Mouse (Mus musculus) ES-Bruce4 (cell line): ENCODE results near the gene Ttc13. TPM values are rescaled to one million over a fixed set of nuclear protein-coding genes. Genes with fewer than 3 reads are reported as not detected.

Experiments
- H3K27ac ChIP-seq: 2 replicates; pipeline ENCODE4 v1.5.1; 2012; ENCODE audit warnings: low read length, inconsistent platforms; ENCODE audit not compliant: insufficient read depth
- H3K27me3 ChIP-seq: 2 replicates; pipeline ENCODE4 v1.6.1; 2012; ENCODE audit warnings: mild to moderate bottlenecking, low read length, inconsistent platforms; ENCODE audit not compliant: control insufficient read depth, poor library complexity, insufficient read depth, severe bottlenecking
- H3K36me3 ChIP-seq: 2 replicates; pipeline ENCODE4 v1.6.1; 2012; ENCODE audit warnings: inconsistent platforms, mild to moderate bottlenecking, low read length, moderate library complexity; ENCODE audit not compliant: control insufficient read depth, poor library complexity, insufficient read depth, severe bottlenecking
- H3K4me1 ChIP-seq: one replicate; pipeline ENCODE4 v1.8.1; 2011; ENCODE audit warnings: low read length; ENCODE audit not compliant: control insufficient read depth, insufficient read depth
- H3K4me3 ChIP-seq: 2 replicates; pipeline ENCODE4 v1.5.1; 2011; ENCODE audit warnings: low read depth, mild to moderate bottlenecking, low read length
- H3K9ac ChIP-seq: 2 replicates; pipeline ENCODE4 v1.6.1; 2012; ENCODE audit warnings: low read depth, mild to moderate bottlenecking, inconsistent platforms; ENCODE audit not compliant: poor library complexity, severe bottlenecking
- H3K9me3 ChIP-seq: replicated peaks from 2 replicates; pipeline ENCODE4 v1.6.1; 2012; ENCODE audit warnings: mild to moderate bottlenecking, low read length, inconsistent platforms; ENCODE audit not compliant: control insufficient read depth, poor library complexity, insufficient read depth, severe bottlenecking
- CTCF ChIP-seq: IDR thresholded peaks from one replicate; pipeline ENCODE4 v1.8.1; 2011; ENCODE audit warnings: low read depth, low read length
- EP300 ChIP-seq: IDR thresholded peaks from 2 replicates; pipeline ENCODE4 v1.6.1; 2011; ENCODE audit warnings: low read depth, low read length; ENCODE audit not compliant: insufficient read depth
- POLR2A ChIP-seq: IDR thresholded peaks from one replicate; pipeline ENCODE4 v1.8.1; 2011; ENCODE audit warnings: low read length; ENCODE audit not compliant: insufficient read depth
- polyA plus RNA-seq: library from polyadenylated mRNA; stranded (reverse); fragments of >200 nt; gene quantifications from 2 replicates; pipeline ENCODE4 v1.2.4, GENCODE M21; 2011; ENCODE audit warnings: low read depth; ENCODE audit not compliant: missing spikeins, insufficient read depth, insufficient read length

Ttc13 gene
- polyA plus RNA-seq, 1 experiment: 57.1 TPM

- TF ChIP-seq EP300: no peak
- no peak for TF ChIP-seq POLR2A
- no peak for TF ChIP-seq CTCF
- Histone ChIP-seq H3K9ac (no peak overlapping the region), H3K27ac (no peak overlapping the region), H3K4me1 (no peaks in the 10 kb centered on the region), H3K4me3 (no peak overlapping the region), H3K9me3 (no peaks in the 10 kb centered on the region), H3K36me3 (no peaks in the 10 kb centered on the region), H3K27me3 (no peaks in the 10 kb centered on the region)
These were observed 49.4 kb downstream of the Ttc13 start for GRCm38 (mm10) chr8:124672345-124672744.

DNA sequence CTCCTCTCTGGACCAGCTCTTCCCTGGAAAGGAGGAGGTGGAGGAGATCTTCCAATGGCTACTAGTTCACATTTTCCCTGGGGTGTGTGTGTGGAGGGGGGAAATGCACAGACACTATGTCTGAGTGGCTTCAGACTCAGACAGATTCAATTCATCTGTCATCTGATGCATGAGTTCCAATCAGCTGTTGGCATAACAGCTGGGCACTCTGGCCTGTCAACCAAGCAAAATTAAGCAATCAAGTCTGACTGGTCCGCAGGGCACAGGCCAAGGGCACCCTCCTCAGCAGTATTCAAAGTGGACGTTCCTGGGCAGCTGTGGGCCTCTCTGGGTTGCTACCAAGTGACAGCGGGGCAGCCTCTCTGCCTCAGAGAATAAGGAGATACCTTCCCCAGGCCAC, 53.0 kb downstream of the Ttc13 start:
- Histone ChIP-seq H3K4me3 (no peak overlapping the region), H3K9ac (no peak overlapping the region), H3K27ac (no peak overlapping the region), H3K36me3 (no peaks in the 10 kb centered on the region), H3K27me3 (no peaks in the 10 kb centered on the region), H3K9me3 (no peaks in the 10 kb centered on the region), H3K4me1 (no peaks in the 10 kb centered on the region)
- no peak for TF ChIP-seq CTCF

DNA sequence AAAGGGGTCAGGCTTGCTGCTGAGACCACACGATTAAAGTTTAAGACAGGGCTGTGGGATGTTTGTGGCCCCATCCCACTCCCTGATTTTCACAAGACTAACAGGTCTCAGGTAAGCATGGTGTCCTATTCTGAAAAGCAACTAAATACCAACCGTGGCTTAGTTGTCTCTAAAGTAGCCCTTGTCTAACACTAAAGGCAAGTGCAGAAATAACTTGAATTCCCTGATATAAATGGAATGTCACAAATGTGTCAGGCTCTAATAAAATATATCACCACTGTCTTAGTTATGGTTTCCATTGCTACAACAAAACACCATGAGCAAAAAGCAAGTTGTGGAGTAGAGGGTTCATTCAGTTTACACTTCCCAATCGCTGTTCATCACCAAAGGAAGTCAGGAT, 57.4 kb downstream of the Ttc13 start:
- Histone ChIP-seq H3K27me3 (no peaks in the 10 kb centered on the region), H3K36me3 (no peaks in the 10 kb centered on the region), H3K4me1 (no peaks in the 10 kb centered on the region), H3K9me3 (no peaks in the 10 kb centered on the region), H3K27ac (no peak overlapping the region), H3K4me3 (no peak overlapping the region), H3K9ac (no peak overlapping the region)
- no peak for TF ChIP-seq POLR2A
- no peak for TF ChIP-seq CTCF
- TF ChIP-seq EP300: no peak

DNA sequence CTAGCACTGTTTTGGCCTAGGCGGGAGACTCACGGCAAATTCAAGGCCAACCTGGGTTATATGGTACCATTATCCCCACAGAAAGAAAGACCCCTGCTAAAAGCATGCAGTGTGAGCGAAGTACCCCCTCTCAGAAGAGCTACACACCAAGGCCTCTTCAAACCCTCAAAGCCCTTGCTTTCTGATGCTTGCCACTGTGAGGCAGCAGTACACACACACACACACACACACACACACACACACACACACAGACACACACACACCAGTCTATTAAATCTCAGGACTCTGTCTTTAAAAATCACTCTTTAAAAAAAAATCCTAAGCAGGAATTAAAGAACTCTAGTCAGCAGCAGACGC, 57.9 kb downstream of the Ttc13 start:
- H3K9ac ChIP-seq: peak overlapping the region; percentile 80
- H3K4me1 ChIP-seq: no peaks in the 10 kb centered on the region
- no peaks in the 10 kb centered on the region for H3K9me3 ChIP-seq
- peak overlapping the region; percentile 66 for H3K4me3 ChIP-seq
- no peak overlapping the region for H3K27ac ChIP-seq
- no peaks in the 10 kb centered on the region for H3K27me3 ChIP-seq
- TF ChIP-seq EP300: no peak
- no peak for TF ChIP-seq POLR2A
- no peak for TF ChIP-seq CTCF
- H3K36me3 ChIP-seq: no peaks in the 10 kb centered on the region

- Histone ChIP-seq H3K9ac (peak within 1 kb of the TSS; percentile 80), H3K4me3 (peak within 1 kb of the TSS; percentile 72), H3K27ac (no peak within 1 kb of the TSS), H3K36me3 (no peaks in the 10 kb centered on the region), H3K4me1 (no peaks in the 10 kb centered on the region), H3K27me3 (no peaks in the 10 kb centered on the region), H3K9me3 (no peaks in the 10 kb centered on the region)
- TF ChIP-seq POLR2A (peak; percentile 30), CTCF (no peak), EP300 (no peak)
These were observed 58.5 kb downstream of the Ttc13 start, which contains the start of gene 2310022B05Rik for GRCm38 (mm10) chr8:124663112-124663873. TSS of gene 2310022B05Rik (minus strand) at chr8:124663369.

DNA sequence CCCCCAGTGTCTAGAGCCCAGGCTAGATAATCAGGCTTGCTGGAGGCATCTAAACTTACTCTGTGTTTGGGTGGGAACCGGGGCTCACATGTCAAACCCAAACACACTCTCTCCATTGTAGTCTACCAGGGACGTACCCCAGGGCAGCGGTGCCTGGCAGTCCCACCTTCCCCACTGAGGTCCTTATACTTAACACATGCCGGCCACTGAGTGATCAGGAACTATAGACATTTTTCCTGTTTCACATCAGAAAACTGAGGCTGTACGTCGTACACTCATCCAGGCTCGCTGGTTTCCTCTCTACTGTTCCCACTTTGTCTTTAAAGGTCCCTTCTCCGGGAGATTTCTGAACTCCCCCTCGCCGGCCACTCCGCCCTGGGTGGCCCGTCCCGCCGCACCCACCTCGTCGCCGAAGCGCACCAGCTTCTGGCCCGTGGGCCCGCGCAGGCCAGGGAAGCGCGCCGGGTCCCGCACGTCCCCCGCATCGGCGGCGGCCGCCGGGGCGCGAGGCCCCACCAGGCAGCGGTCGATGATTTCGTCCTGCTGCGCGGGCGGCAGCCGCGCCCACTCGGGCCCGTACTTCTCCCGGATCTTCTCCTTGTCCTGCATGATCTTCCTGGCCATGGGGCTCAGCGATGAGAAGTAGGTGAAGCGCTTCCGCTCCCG, 59.2 kb downstream of the Ttc13 start:
- Histone ChIP-seq H3K9ac (peak overlapping the region; percentile 80), H3K4me1 (no peaks in the 10 kb centered on the region), H3K9me3 (no peaks in the 10 kb centered on the region), H3K4me3 (peak overlapping the region; percentile 72), H3K27ac (no peak overlapping the region), H3K27me3 (no peaks in the 10 kb centered on the region), H3K36me3 (no peaks in the 10 kb centered on the region)
- no peak for TF ChIP-seq EP300
- no peak for TF ChIP-seq CTCF
- TF ChIP-seq POLR2A: no peak
